Mouse (Mus musculus): Measurements from ENCODE around the gene Lrwd1. TPM values are rescaled to one million over a fixed set of nuclear protein-coding genes. Genes with fewer than 3 reads are reported as not detected.

Gene Lrwd1
- polyA plus RNA-seq, 1 experiment: 18.0 TPM

GRCm38 (mm10) chr5:136073051-136073450, 62.8 kb downstream of the Lrwd1 start:
- TF ChIP-seq GATA1 (IDR thresholded peaks at IDR 0.05; ENCODE audit: low read length): no peak
- no peak for TF ChIP-seq TAL1 (IDR thresholded peaks at IDR 0.05; ENCODE audit: low read length)
- H3K36me3 ChIP-seq (ENCODE audit: control insufficient read depth): no peaks in the 10 kb centered on the region
- H3K4me3 ChIP-seq (replicated peaks): no peak overlapping the region

More at GRCm38 (mm10) chr5:136073051-136073450, 62.8 kb downstream of the Lrwd1 start:
- no peaks in the 10 kb centered on the region for H3K9me3 ChIP-seq (ENCODE audit: control insufficient read depth, low read length)
- no peaks in the 10 kb centered on the region for H3K27me3 ChIP-seq (ENCODE audit: control insufficient read depth)
- H3K4me1 ChIP-seq (ENCODE audit: control insufficient read depth): no peaks in the 10 kb centered on the region

Other genes with a start within 250 kb of the Lrwd1 start
- gene Hspb1, start 248.2 kb downstream of the Lrwd1 start, polyA plus RNA-seq (2012): 0.08 TPM in 1 of 2 replicates, not detected in the other
- gene Ywhag, start 201.5 kb downstream of the Lrwd1 start, polyA plus RNA-seq (2012): 5.0 and 5.6 TPM in 2 replicates
- gene Ssc4d, start 161.5 kb downstream of the Lrwd1 start, polyA plus RNA-seq (2012): 0.03 and 0.27 TPM in 2 replicates
- gene Zp3, start 156.0 kb downstream of the Lrwd1 start, polyA plus RNA-seq (2012): not detected in 2 replicates
- 0.84 and 0.97 TPM in 2 replicates for gene Dtx2, start 141.3 kb downstream of the Lrwd1 start, polyA plus RNA-seq (2012)
- gene Upk3b, start 97.6 kb downstream of the Lrwd1 start, polyA plus RNA-seq (2012): not detected in 2 replicates
- gene Upk3bl, start 81.6 kb downstream of the Lrwd1 start, polyA plus RNA-seq (2012): not detected in 2 replicates
- gene Rasa4, start 52.2 kb downstream of the Lrwd1 start, polyA plus RNA-seq (2012): 0.04 TPM in 2 replicates
- 9.9 and 12.2 TPM in 2 replicates for gene Polr2j, start 19.4 kb downstream of the Lrwd1 start, polyA plus RNA-seq (2012)
- gene Alkbh4, start 72 bp upstream of the Lrwd1 start, polyA plus RNA-seq (2012): 4.8 and 5.1 TPM in 2 replicates
- 0.09 and 0.10 TPM in 2 replicates for gene Orai2, start 34.6 kb upstream of the Lrwd1 start, polyA plus RNA-seq (2012)
- 7.3 and 7.9 TPM in 2 replicates for gene Prkrip1, start 62.9 kb upstream of the Lrwd1 start, polyA plus RNA-seq (2012)
- gene Sh2b2, start 110.5 kb upstream of the Lrwd1 start, polyA plus RNA-seq (2012): 0.03 and 0.05 TPM in 2 replicates

All from erythroblast, embryonic 14.5 days (primary cell).